Mouse (Mus musculus): Measurements from ENCODE around the gene Runx2.

DNA sequence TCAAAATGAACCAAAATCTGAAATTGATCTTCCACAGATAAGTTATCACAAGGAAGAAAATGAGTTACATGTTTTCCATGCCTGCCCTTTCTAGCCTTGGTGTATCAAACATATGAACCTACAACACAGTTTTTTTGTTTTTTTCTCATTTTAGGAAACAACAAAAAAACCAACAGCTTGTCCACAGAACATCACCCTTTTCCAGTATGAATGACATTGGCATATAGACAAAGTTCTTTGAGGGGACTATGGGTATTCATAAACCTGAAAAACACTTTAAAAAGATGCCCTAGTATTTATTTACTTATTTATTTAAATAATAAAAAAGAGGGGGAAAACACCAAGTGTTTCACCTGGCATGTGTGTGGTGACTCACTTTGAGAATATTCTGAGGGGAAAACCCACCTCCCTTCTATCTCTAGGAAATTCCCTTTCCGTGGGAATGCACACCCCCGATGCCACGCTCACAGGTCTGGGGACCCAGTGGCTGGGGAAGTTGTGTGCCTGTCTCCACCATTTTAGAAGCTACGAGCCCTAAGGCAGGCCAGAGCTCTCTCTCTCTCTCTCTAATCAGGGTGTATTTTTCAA, 249.9 kb downstream of the Runx2 start:
- TF ChIP-seq CTCF (IDR thresholded peaks at IDR 0.05; ENCODE audit: control insufficient read depth, insufficient read depth, low read length) (no peak), POLR2A (IDR thresholded peaks at IDR 0.05; ENCODE audit: borderline replicate concordance, control insufficient read depth, low read depth, low read length) (no peak)
